Mouse (Mus musculus) left cerebral cortex, adult 18-20 months (tissue): ENCODE results near the gene Ackr3. TPM values are rescaled to one million over a fixed set of nuclear protein-coding genes. Genes with fewer than 3 reads are reported as not detected.

Source experiments
- DNase-seq, 2 experiments: peaks; one replicate each; pipeline ENCODE4 v3.0.0; 2021 to 2022; ENCODE audit warnings: low spot score in 2 of 2, mixed read lengths in 1 of 2
- total RNA-seq, 2 experiments: library from RNA; stranded (reverse); gene quantifications; 2 replicates each; pipeline ENCODE4 v1.2.3; 2021

Gene Ackr3
- total RNA-seq, 2 experiments from 2014 or later = 7.2 to 7.8 TPM

- DNase-seq = no peak
Observed at GRCm38 (mm10) chr1:90251156-90251555, 47.4 kb downstream of the Ackr3 start.

DNA sequence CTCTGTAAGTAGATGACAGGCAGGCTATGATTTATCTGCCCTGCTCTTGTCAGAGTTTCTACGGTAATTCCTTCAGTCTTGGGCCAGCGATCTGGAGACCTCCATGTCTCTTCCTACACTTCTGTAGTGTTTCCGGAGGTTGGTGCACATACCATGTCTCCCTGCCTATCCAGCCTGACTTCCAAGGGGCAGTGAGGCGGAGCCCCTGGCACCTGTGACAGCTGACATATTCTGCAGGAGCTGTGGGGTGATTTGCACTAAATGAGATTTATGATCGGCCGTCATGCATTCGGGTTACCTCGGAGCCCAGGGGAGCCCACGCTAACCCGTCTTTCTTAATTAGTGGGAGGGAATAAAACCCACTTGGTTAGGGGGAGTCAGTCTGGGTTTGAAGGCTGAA lies 49.7 kb downstream of the Ackr3 start:
- no peak for DNase-seq

DNA sequence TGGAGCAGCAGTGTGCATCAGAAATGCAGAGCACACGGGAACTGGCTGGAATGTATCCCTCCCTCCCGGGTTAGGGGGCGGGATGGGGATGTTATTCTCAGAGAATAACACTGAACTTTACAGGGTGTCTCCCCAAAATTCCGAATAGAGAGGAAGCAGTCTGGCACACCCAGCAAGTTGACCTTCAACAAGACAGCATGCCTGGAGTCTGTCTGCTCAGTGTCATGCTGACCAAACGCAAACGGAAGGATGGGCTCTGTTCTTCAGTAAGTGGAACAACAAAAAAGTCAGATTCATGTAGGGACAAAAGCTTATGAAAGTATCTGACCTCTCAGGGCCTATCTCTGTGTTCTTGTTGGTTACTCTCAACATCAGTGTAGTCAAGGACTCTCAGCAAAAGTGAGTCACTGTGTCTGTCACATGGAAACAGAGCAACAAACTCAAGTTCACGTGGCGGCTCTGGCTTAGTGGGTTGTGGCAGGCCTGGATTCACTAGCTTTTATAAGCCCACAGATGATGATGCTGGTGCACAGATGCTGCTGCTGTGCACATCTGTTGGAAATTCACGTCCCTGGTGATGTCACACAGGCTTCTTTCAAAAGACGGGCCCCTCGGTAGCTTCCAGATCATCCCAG lies 54.6 kb downstream of the Ackr3 start:
- no peak for DNase-seq

GRCm38 (mm10) chr1:90260704-90261581 lies 57.2 kb downstream of the Ackr3 start:
- DNase-seq = no peak

DNA sequence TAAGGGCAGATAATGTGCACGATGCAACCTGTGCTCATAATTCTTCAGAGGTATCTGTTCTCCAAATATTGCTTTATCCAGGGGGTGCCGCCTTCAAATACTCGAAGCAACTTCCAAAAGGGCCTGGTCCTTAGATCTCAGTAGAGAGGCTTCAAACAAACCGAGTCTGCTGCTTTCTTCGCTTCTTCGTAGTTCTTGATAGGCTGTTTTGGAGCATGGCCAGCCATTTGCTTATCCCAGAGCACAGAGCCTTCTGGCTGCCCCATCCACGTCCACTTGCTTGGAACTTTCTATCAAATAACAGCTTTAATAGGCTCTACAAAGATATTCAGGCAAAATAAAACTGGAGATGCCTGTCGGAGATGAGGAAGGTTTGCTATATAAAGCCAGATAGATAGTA lies 58.6 kb downstream of the Ackr3 start:
- no peak for DNase-seq

Other genes starting within 250 kb of the Ackr3 start
- under 1 TPM; 0.84 to 0.98 TPM for gene Asb18, start 189.3 kb upstream of the Ackr3 start, total RNA-seq
- gene Iqca, start 50.6 kb upstream of the Ackr3 start, total RNA-seq = under 1 TPM; 0.52 to 0.65 TPM